Mouse (Mus musculus) erythroblast, embryonic 14.5 days (primary cell): Measurements from ENCODE around the gene Tmem132e.

Experiments
- GATA1 ChIP-seq: IDR thresholded peaks from 2 replicates; pipeline ENCODE4 v1.6.1; 2012; ENCODE audit warnings: low read length, inconsistent platforms, mixed read lengths
- TAL1 ChIP-seq: IDR thresholded peaks from 3 replicates; pipeline ENCODE4 v1.6.1; 2012; ENCODE audit warnings: low read length, inconsistent platforms, mixed read lengths

GRCm38 (mm10) chr11:82421909-82422308, 33.2 kb downstream of the Tmem132e start:
- TF ChIP-seq TAL1 (no peak), GATA1 (no peak)
